Mouse (Mus musculus) retina, postnatal 7 days (tissue): ENCODE results near the gene Defb36.

ENCODE experiments used
- DNase-seq: peaks from one replicate; pipeline ENCODE4 v3.0.0-alpha.2; 2012; ENCODE audit warnings: low read depth, low spot score

Gene Defb36

GRCm38 (mm10) chr2:152622151-152622550, 18.0 kb downstream of the Defb36 start:
- no peak for DNase-seq

- no peak for DNase-seq
Observed at GRCm38 (mm10) chr2:152622953-152623352, 18.8 kb downstream of the Defb36 start, which contains the start of gene Defb25. Defb25 (minus strand) TSS chr2:152623053.

DNA sequence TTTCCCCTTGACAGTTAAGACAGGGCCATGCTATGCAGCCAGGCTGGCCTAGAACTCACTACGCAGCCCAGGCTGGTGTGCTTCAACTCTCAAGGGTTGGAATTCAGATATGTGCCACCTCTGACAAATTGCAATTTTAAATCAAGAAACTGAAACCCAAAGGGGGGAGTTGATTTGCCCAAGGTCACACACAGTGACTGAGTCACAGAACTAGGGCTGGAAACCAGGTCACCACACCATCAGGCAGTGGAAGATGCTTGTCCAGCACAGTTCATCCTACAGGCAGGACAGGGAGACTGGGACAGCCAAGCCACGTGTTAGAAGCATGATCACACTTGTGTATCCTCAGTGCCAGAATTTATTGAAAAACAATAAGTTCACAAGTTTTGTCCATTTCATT, 20.4 kb downstream of the Defb36 start:
- no peak for DNase-seq

DNA sequence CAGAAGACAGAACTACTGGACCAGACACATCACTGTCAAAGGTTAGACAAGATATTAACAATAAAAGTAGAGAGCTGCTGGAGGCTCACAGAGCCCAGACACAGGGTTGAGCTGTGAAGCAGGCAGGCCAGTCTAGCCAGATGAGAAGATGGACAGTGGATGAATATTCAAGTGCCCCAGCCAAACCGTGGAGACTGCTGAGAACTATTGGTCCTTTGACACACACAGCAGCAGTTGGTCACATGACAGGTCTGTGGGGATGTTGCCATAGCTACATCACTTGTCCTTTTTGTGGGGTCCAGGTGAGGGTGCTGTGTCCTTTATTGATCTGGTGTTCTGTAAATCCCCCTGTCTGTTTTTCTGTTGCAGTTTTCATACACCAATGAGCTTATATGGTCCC, 21.1 kb downstream of the Defb36 start:
- DNase-seq: no peak

GRCm38 (mm10) chr2:152626774-152627591, 22.9 kb downstream of the Defb36 start, which contains the start of gene Rem1:
Rem1 (plus strand) TSS chr2:152626951.
- no peak for DNase-seq

DNA sequence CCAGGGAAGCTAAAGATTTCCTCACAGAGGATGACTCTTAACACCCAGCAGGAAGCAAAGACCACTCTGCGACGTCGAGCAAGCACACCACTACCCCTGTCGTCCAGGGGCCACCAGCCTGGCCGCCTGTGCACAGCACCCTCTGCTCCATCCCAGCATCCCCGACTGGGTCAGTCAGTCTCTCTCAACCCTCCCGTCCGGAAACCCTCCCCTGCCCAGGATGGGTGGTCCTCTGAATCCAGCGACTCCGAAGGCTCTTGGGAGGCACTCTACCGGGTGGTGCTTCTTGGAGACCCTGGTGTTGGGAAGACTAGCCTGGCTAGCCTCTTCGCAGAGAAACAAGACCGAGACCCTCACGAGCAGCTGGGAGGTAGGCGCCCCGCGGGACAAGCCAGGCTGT, 23.9 kb downstream of the Defb36 start:
- DNase-seq: no peak

GRCm38 (mm10) chr2:152629239-152629638, 25.1 kb downstream of the Defb36 start:
- no peak for DNase-seq

DNA sequence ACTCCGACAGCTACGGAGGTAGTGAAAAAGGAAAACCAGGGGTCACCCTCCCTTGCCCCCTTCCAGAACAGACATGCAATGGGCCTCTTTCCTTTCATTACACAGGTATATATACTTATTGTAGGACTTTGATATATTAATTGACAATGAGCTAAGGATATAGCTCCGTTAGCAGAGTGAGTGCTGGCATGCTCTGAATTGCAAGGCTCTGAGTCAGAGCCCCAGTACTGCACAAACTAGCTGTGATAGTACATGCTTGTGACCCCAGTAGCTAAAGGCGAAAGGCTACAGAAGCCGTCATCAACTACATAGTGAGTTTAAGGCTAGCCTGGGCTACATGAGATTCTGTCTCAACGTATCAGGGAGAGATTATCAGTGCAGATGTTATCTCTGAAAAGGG, 25.8 kb downstream of the Defb36 start:
- DNase-seq: no peak

GRCm38 (mm10) chr2:152633334-152633733, 29.2 kb downstream of the Defb36 start:
- DNase-seq: no peak

DNA sequence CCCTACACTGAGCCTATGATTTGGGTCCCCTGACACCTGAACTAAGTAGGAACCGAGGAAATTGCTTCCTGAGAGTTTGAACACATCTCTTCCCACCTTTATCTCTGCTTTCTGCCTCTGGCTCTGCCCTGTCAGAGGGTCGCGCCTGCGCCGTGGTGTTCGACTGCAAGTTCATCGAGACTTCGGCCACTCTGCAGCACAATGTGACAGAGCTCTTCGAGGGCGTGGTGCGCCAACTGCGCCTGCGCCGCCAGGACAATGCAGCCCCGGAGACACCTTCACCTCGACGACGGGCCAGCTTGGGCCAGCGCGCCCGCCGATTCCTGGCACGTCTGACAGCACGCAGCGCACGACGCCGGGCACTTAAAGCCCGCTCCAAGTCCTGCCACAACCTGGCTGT, 30.2 kb downstream of the Defb36 start:
- no peak for DNase-seq

GRCm38 (mm10) chr2:152636246-152637005, 32.3 kb downstream of the Defb36 start:
- no peak for DNase-seq

- no peak for DNase-seq
Observed at GRCm38 (mm10) chr2:152637006-152637322, 32.8 kb downstream of the Defb36 start.

- DNase-seq: no peak
Observed at GRCm38 (mm10) chr2:152637381-152637780, 33.3 kb downstream of the Defb36 start.

DNA sequence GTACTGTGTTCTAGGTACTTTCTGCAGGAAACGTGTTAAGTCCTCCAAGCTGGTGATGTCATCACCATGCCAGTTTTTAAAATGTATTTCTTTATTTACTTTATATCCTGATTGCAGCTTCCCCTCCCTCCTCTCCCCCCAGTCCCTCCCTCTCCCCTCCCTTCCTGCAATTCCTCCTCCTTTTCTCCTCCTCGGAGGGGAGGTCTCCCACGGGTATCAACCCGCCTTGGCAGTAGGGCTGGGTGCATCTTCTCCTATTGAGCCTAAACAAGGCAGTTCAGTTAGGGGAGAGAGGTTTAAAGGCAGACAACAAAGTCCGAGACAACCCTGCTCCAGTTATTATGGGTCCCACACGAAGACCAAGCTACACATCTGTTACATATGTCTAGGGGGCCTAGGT, 34.7 kb downstream of the Defb36 start:
- no peak for DNase-seq

DNA sequence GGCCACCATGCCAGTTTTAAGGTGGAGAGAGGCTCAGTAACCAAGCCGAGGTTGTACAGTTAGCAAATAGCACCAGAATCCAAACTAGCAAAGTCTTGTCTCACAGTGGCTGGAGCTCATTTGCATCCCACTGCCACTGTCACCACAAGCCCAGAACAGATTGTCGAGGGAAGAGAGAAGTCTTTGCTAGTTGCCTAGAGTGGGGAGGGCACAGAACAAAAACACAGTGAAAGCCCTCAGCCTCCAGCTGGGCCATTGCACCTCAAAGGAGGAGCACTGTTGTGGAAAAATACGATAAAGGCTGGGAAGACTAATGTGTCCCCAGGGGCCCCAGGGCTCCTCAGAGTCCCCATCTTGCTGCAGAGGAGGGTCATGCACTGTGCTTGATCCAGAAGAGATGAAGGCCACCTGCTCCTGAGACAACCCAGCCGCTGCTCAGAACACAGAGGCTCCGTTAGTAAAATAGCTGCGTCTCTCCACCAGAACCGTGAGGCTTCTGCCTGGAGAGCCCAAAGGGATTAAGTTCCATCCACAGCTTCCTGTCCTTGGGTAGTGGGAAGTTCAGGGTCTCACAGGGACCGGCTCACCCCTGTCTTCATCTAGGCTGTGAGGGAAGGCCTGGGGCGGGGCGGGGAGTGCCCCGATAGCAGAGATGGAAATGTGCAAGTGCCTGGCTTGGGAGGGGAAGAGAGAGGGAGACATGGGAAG, 35.4 kb downstream of the Defb36 start:
- no peak for DNase-seq

DNA sequence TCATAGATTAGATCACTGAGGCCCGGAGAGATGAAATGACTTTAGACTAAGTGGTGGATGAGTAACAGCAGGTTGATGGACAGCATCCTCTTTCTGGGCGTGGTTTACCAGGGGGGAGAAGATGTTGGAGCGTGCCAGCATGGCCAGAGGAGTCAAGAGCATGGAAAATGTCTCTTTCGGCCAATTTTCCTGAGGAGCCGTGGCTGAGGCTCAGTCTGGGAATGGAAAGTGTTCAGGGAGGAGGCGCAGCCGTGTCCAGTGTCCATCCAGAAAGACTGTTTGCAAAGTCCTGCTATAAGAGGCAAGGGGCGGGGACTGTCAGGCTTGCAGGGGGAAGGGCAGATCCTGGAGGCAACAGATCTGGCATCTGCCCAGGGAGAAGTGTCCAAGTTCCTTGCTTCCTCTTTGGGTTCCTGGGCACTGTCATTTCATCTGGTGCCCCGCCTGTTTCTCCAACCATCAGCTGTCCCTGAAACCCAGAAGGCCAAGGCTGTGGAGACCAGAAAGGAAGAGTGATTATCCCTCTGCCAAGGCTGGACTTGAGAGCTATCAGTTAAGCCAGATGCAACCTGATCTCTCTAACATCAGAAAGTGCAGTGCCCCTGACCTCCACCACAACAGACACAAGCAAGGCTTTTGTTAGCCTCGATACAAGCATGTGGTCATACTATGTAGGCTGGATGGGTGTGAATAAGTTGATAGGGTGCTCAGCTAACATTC, 48.9 kb downstream of the Defb36 start:
- DNase-seq: no peak

GRCm38 (mm10) chr2:152653874-152654715, 50.0 kb downstream of the Defb36 start:
- DNase-seq: no peak

DNA sequence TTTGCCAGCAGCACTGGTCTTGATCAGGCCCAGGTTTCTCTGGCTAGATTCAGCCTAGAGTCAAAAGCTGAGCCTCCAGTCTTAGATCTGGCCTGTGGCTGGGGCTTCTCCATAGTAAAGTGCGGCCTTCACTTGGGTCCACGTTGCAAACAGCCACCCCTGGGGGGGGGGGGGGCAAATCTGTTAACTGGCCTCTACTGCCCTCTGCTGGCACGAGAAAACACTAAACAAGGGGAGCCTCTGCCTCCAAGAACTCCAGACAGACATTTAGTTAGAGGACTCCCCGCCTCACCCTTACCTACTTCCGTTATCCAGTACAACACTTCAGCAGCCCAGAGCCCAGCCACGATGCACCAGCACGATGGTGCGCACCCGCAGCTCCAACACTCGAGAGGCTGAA, 53.3 kb downstream of the Defb36 start:
- DNase-seq: no peak

DNA sequence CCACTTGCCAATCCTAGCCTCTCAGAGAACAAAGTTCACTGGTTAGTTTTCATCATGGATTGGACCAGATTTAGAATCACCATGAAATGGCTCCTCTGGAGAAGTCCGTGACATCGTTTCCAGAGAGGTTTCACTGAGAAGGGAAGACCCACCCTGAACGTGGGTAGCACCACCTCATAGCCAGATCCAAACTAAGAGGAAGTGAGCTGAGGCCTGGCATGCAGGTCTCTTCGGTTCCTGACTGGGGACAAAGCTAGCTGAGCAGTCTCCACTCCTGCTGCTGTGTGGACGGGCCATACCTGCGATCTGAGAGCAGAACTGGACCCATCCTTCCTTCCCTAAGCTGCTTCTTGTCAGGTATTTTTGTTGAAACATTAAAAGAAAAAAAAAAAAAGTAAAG, 57.0 kb downstream of the Defb36 start:
- DNase-seq: no peak
